Mouse (Mus musculus): ENCODE measurements around the gene Ptgr1. TPM values are rescaled to one million over a fixed set of nuclear protein-coding genes. Genes with fewer than 3 reads are reported as not detected.
A peak's percentile ranks its signal among the peaks of the same experiment; 100 is the strongest.

Ptgr1 gene
- polyA plus RNA-seq, 1 experiment from 2014 or later: 22.8 TPM

DNA sequence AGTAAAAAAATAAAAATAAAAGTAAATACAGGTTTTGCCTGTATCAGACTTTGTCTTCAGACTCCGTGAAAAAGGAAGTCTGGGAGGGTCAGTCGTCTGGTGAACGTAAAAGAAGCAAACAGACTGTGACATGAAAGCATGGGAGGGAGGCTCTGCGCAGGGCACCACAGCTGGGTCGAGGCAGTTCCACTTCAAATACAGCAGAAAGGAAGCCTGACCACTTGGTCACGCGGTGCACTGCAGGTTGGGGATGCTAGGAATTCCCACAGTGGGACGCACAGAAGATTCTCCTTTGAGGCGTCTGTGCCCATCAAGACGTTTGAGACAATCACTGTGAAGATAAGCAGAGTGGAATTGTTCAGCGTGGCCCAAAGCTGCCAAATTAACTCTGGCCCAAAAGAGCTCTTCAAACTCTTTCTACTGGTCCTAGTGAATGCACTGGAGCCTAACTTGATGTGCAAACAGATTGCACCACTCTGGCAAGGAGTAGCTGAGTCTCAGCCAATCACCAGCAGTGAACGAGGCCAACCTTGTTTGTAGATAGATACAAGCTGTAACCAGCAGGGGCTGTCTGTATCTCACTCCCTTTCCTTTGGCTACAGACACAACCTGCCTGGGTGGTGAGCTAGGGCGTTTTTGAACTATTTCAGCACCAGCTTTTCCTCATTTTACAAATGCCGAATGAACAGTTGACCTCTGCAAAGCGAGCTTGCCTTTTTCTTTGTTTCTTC, 52.0 kb downstream of the Ptgr1 start:
- Histone ChIP-seq H3K36me3 (replicated peaks; ENCODE audit: control insufficient read depth, insufficient read depth, low read depth, low read length) (no peaks in the 10 kb centered on the region), H3K9ac (replicated peaks; ENCODE audit: low read length) (no peak overlapping the region), H3K4me2 (ENCODE audit: low read depth, low read length) (no peak overlapping the region), H3K27me3 (ENCODE audit: control insufficient read depth, insufficient read depth, low read length) (no peaks in the 10 kb centered on the region), H3K27ac (replicated peaks; ENCODE audit: low read depth, low read length) (no peak overlapping the region), H3K4me3 (ENCODE audit: low read depth, low read length) (no peak overlapping the region), H3K4me1 (ENCODE audit: control insufficient read depth, insufficient read depth, low read length) (no peaks in the 10 kb centered on the region), H3K9me3 (replicated peaks; ENCODE audit: control insufficient read depth, low read length) (no peaks in the 10 kb centered on the region)
- WGBS: 48% methylated on average over 15 of the region's 15 CpGs
- DNase-seq (ENCODE audit: low spot score) (peak; percentile 53), ATAC-seq (replicated peaks; ENCODE audit: insufficient number of reproducible peaks, low FRiP score, low TSS enrichment, low read depth) (no peak)

DNA sequence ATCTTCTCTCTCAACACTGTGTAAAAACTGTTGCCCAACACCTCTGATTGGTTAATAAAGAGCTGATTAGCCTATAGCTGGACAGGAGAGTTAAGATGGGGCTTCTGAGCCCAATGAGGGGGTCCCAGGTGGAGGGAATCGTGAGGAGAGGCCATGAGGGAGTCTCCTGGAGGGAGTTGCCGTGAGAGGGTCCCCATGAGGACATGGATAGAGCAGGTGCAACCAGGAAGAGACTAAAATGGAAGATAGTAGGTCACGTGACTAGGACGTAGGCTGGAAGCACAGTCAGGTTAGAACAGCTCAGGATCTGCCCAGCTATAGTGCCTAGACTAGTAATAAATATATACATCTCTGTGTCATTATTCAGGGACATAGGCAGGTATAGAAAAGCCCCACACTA, 52.6 kb downstream of the Ptgr1 start:
- no peak overlapping the region for H3K4me2 ChIP-seq (ENCODE audit: low read depth, low read length)
- ATAC-seq (replicated peaks; ENCODE audit: insufficient number of reproducible peaks, low FRiP score, low TSS enrichment, low read depth): no peak
- DNase-seq (ENCODE audit: low spot score): no peak
- H3K4me1 ChIP-seq (ENCODE audit: control insufficient read depth, insufficient read depth, low read length): no peaks in the 10 kb centered on the region
- no peak overlapping the region for H3K27ac ChIP-seq (replicated peaks; ENCODE audit: low read depth, low read length)
- 84% methylated on average over 4 of the region's 4 CpGs for WGBS
- no peaks in the 10 kb centered on the region for H3K36me3 ChIP-seq (replicated peaks; ENCODE audit: control insufficient read depth, insufficient read depth, low read depth, low read length)
- no peaks in the 10 kb centered on the region for H3K27me3 ChIP-seq (ENCODE audit: control insufficient read depth, insufficient read depth, low read length)
- no peak overlapping the region for H3K4me3 ChIP-seq (ENCODE audit: low read depth, low read length)
- no peak overlapping the region for H3K9ac ChIP-seq (replicated peaks; ENCODE audit: low read length)
- no peaks in the 10 kb centered on the region for H3K9me3 ChIP-seq (replicated peaks; ENCODE audit: control insufficient read depth, low read length)

DNA sequence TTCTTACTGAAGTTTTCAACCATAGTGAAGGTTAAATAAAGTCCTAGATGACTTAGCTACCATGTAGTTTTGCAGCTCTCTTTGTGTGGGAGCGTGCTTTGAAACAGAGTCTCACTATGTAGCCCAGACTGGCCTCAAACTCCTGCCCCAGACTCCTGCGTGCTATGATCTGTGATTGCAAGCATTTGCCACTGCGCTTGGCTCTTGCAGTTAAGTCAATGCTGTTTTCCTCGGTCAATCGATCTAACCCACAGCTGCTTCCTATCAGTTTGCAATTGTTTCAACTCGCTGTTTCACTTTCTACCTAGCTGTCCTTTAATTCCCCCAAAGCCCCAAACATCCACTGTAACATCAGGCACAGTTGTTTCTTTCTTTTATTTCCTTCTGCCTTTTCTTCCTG, 54.4 kb downstream of the Ptgr1 start:
- H3K4me2 ChIP-seq (ENCODE audit: low read depth, low read length): no peak overlapping the region
- 68% methylated on average over 6 of the region's 6 CpGs for WGBS
- ATAC-seq (replicated peaks; ENCODE audit: insufficient number of reproducible peaks, low FRiP score, low TSS enrichment, low read depth): no peak

DNA sequence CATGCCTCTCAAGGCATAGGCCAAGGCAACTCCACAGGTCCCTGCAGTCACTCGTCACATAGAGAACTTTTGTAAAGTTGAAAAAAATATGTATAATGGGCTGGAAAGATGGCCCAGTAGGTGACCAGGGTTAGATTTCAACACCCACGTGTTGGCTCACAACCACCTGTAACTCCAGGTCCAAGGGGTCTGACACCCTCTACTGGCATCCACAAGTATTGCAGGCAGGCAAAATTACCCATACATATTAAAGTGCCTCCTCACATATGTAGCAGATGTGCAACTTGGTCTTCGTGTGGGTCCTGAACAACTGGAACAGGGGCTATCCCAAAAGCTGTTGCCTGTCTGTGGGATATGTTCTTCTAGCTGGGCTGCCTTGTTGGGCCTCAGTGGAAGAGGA, 59.3 kb downstream of the Ptgr1 start:
- 61% methylated on average over 3 of the region's 3 CpGs for WGBS
- Histone ChIP-seq H3K36me3 (replicated peaks; ENCODE audit: control insufficient read depth, insufficient read depth, low read depth, low read length) (no peaks in the 10 kb centered on the region), H3K27me3 (ENCODE audit: control insufficient read depth, insufficient read depth, low read length) (no peaks in the 10 kb centered on the region)

More for the DNA sequence above, 54.4 kb downstream of the Ptgr1 start:
- Histone ChIP-seq H3K9ac (replicated peaks; ENCODE audit: low read length) (no peak overlapping the region), H3K27me3 (ENCODE audit: control insufficient read depth, insufficient read depth, low read length) (no peaks in the 10 kb centered on the region), H3K27ac (replicated peaks; ENCODE audit: low read depth, low read length) (no peak overlapping the region), H3K9me3 (replicated peaks; ENCODE audit: control insufficient read depth, low read length) (no peaks in the 10 kb centered on the region), H3K4me1 (ENCODE audit: control insufficient read depth, insufficient read depth, low read length) (no peaks in the 10 kb centered on the region), H3K4me3 (ENCODE audit: low read depth, low read length) (no peak overlapping the region), H3K36me3 (replicated peaks; ENCODE audit: control insufficient read depth, insufficient read depth, low read depth, low read length) (no peaks in the 10 kb centered on the region)
- DNase-seq (ENCODE audit: low spot score): no peak

DNA sequence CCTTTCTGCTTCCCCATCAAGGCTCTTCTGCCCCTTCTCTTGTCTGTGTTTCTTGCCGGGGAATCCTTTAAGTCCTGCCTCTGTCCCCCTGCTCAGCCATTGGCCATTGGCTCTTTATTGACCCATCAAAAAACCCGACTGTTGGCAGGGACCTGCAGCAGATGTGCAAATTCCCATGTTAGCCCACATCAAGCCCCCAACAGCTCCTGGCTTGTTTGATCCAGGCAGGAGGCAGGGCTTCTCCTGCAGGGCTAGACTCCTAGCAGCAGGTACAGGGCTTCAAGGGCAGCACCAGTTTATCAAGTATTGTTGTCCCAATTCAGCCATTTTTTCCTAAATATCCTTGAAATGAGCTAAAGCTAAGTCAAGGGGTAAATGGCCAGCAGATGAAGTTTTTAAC, 60.8 kb downstream of the Ptgr1 start:
- H3K4me2 ChIP-seq (ENCODE audit: low read depth, low read length): no peak overlapping the region
- no peak for DNase-seq (ENCODE audit: low spot score)
- no peaks in the 10 kb centered on the region for H3K4me1 ChIP-seq (ENCODE audit: control insufficient read depth, insufficient read depth, low read length)
- no peaks in the 10 kb centered on the region for H3K9me3 ChIP-seq (replicated peaks; ENCODE audit: control insufficient read depth, low read length)
- no peak overlapping the region for H3K27ac ChIP-seq (replicated peaks; ENCODE audit: low read depth, low read length)
- no peaks in the 10 kb centered on the region for H3K36me3 ChIP-seq (replicated peaks; ENCODE audit: control insufficient read depth, insufficient read depth, low read depth, low read length)
- WGBS: 53% methylated on average over 2 of the region's 2 CpGs
- no peak overlapping the region for H3K4me3 ChIP-seq (ENCODE audit: low read depth, low read length)
- ATAC-seq (replicated peaks; ENCODE audit: insufficient number of reproducible peaks, low FRiP score, low TSS enrichment, low read depth): no peak
- no peaks in the 10 kb centered on the region for H3K27me3 ChIP-seq (ENCODE audit: control insufficient read depth, insufficient read depth, low read length)
- no peak overlapping the region for H3K9ac ChIP-seq (replicated peaks; ENCODE audit: low read length)

More for the DNA sequence above, 59.3 kb downstream of the Ptgr1 start:
- H3K4me1 ChIP-seq (ENCODE audit: control insufficient read depth, insufficient read depth, low read length): no peaks in the 10 kb centered on the region
- H3K4me2 ChIP-seq (ENCODE audit: low read depth, low read length): no peak overlapping the region
- no peaks in the 10 kb centered on the region for H3K9me3 ChIP-seq (replicated peaks; ENCODE audit: control insufficient read depth, low read length)
- H3K4me3 ChIP-seq (ENCODE audit: low read depth, low read length): no peak overlapping the region
- ATAC-seq (replicated peaks; ENCODE audit: insufficient number of reproducible peaks, low FRiP score, low TSS enrichment, low read depth) (no peak), DNase-seq (ENCODE audit: low spot score) (no peak)
- H3K9ac ChIP-seq (replicated peaks; ENCODE audit: low read length): no peak overlapping the region
- no peak overlapping the region for H3K27ac ChIP-seq (replicated peaks; ENCODE audit: low read depth, low read length)

DNA sequence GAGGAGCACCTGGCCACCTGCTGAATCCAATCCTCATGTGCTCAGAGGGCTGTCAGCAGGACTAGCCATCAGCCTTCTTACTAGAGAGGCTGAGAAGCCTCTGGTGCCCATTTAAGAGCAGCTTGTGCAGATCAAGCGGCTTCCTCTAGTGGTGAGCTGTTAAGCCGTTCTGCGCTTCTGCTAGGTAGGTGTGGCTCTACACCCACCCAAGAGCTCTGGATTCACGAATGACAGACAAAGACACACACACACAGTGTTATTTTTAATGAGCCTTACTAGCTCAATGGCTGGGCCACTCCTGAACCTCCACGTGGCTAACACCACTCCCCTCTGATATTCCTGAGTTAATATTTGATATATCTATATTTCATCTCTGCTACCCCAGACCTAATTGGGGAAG, 61.3 kb downstream of the Ptgr1 start:
- no peaks in the 10 kb centered on the region for H3K36me3 ChIP-seq (replicated peaks; ENCODE audit: control insufficient read depth, insufficient read depth, low read depth, low read length)
- H3K4me1 ChIP-seq (ENCODE audit: control insufficient read depth, insufficient read depth, low read length): no peaks in the 10 kb centered on the region
- DNase-seq (ENCODE audit: low spot score) (no peak), ATAC-seq (replicated peaks; ENCODE audit: insufficient number of reproducible peaks, low FRiP score, low TSS enrichment, low read depth) (no peak)
- H3K9ac ChIP-seq (replicated peaks; ENCODE audit: low read length): no peak overlapping the region
- no peak overlapping the region for H3K27ac ChIP-seq (replicated peaks; ENCODE audit: low read depth, low read length)
- no peak overlapping the region for H3K4me2 ChIP-seq (ENCODE audit: low read depth, low read length)
- 43% methylated on average over 5 of the region's 5 CpGs for WGBS
- H3K27me3 ChIP-seq (ENCODE audit: control insufficient read depth, insufficient read depth, low read length): no peaks in the 10 kb centered on the region
- H3K9me3 ChIP-seq (replicated peaks; ENCODE audit: control insufficient read depth, low read length): no peaks in the 10 kb centered on the region
- no peak overlapping the region for H3K4me3 ChIP-seq (ENCODE audit: low read depth, low read length)

DNA sequence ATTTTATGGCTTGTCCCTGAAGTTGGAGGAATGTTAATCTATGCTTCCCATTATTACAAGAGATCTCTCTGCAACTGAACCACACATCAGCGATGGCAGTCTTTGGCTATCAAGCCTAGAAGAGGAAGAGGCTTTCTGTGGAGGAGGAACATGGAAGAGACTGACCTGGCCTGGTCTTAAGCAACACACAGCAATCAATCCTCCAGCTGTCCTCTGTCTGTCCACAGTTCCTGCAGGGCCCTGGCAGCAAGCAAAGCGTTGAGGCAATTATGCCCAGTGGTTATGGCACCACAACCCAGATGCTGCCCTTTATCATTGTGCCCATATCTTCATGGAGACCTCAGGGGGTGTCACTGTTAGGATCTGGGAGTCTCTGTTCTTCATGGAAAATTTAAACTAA, 63.0 kb downstream of the Ptgr1 start:
- Histone ChIP-seq H3K4me2 (ENCODE audit: low read depth, low read length) (no peak overlapping the region), H3K36me3 (replicated peaks; ENCODE audit: control insufficient read depth, insufficient read depth, low read depth, low read length) (no peaks in the 10 kb centered on the region), H3K4me3 (ENCODE audit: low read depth, low read length) (no peak overlapping the region), H3K9ac (replicated peaks; ENCODE audit: low read length) (no peak overlapping the region), H3K9me3 (replicated peaks; ENCODE audit: control insufficient read depth, low read length) (no peaks in the 10 kb centered on the region), H3K27ac (replicated peaks; ENCODE audit: low read depth, low read length) (no peak overlapping the region), H3K4me1 (ENCODE audit: control insufficient read depth, insufficient read depth, low read length) (no peaks in the 10 kb centered on the region), H3K27me3 (ENCODE audit: control insufficient read depth, insufficient read depth, low read length) (no peaks in the 10 kb centered on the region)
- 79% methylated on average over 2 of the region's 2 CpGs for WGBS
- ATAC-seq (replicated peaks; ENCODE audit: insufficient number of reproducible peaks, low FRiP score, low TSS enrichment, low read depth) (no peak), DNase-seq (ENCODE audit: low spot score) (no peak)
